Mouse (Mus musculus) intestine, embryonic 15.5 days (tissue): ENCODE measurements at regions not wholly inside any gene's neighbourhood (a gene's known extent, or its start where the extent isn't known, plus 50 kb on each side); places are given as distances from the start of the nearest gene placed in this dataset.
A peak's percentile ranks its signal among the peaks of the same experiment; 100 is the strongest.
"Not testable (repeated sequence)": the region's sequence is repeated elsewhere in the genome, so short reads cannot be mapped to it uniquely, and the experiment has no call there.

Experiments used
- ATAC-seq: fragments of 200-750 bp; cut with Nextera tagmentation; 2 replicates; pipeline ENCODE4 v1.8.0; 2017; ENCODE audit warnings: moderate TSS enrichment, moderate library complexity
- H3K27ac ChIP-seq: fragments of 300-500 bp; sonication (generic); 2 replicates; pipeline ENCODE4 v1.5.1; 2015; ENCODE audit warnings: mild to moderate bottlenecking, inconsistent platforms
- H3K27me3 ChIP-seq: fragments of 300-500 bp; sonication (generic); replicated peaks from 2 replicates; pipeline ENCODE4 v1.6.1; 2015; ENCODE audit warnings: inconsistent platforms
- H3K36me3 ChIP-seq: fragments of 300-500 bp; sonication (generic); 2 replicates; pipeline ENCODE4 v1.6.1; 2015; ENCODE audit warnings: inconsistent platforms
- H3K4me1 ChIP-seq: fragments of 300-500 bp; sonication (generic); replicated peaks from 2 replicates; pipeline ENCODE4 v1.6.1; 2015; ENCODE audit warnings: inconsistent platforms
- H3K4me2 ChIP-seq: fragments of 300-500 bp; sonication (generic); replicated peaks from 2 replicates; pipeline ENCODE4 v1.6.1; 2015; ENCODE audit warnings: mild to moderate bottlenecking, inconsistent platforms
- H3K4me3 ChIP-seq: fragments of 300-500 bp; sonication (generic); replicated peaks from 2 replicates; pipeline ENCODE4 v1.5.1; 2015; ENCODE audit warnings: inconsistent platforms
- H3K9ac ChIP-seq: fragments of 300-500 bp; sonication (generic); 2 replicates; pipeline ENCODE4 v1.6.1; 2015; ENCODE audit warnings: inconsistent platforms
- H3K9me3 ChIP-seq: fragments of 300-500 bp; sonication (generic); 2 replicates; pipeline ENCODE4 v1.6.1; 2016; ENCODE audit warnings: inconsistent platforms
- WGBS: fragments of 180-500 bp; shearing (Covaris S2); methylation state at CpG from one replicate; pipeline ENCODE4 v1.1.7; 2015; 5-methylcytosine and 5-hydroxymethylcytosine counted together

DNA sequence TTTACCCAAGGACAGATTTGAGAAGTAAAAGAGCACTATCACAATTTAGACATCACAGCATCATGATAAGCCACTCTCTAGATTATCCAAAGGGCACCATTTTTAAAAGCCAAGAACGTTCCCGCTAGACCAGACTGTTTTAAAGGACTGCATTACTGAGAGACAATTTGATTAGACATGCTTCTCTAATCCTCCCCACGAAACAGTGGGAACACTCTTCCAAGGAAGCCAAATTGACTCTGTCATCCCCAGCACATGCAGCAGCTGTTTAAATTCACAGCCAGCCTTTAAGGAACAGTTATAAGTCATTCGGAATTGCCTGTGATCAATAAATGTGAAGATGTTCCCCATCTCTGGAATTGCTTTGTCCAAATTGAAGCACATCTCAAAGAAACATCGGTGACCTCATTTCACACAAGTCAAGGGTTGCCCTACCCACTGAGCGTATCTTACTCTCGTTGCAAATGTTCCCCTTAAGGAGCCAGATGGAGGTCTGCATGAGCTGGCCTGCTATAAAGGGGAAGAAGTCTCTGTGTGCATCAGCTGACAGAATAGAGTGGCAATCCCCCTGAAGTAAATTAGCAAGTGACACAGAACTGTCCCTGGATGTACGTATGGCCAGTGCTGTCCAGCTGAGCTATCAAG, 393.2 kb downstream of the Pid1 start:
- no peak overlapping the region for H3K9ac ChIP-seq
- H3K4me3 ChIP-seq = no peak overlapping the region
- ATAC-seq = no peak
- no peaks in the 10 kb centered on the region for H3K9me3 ChIP-seq
- H3K27me3 ChIP-seq = no peaks in the 10 kb centered on the region
- no peaks in the 10 kb centered on the region for H3K36me3 ChIP-seq
- WGBS = 75% methylated on average over 8 of the region's 8 CpGs
- no peak overlapping the region for H3K27ac ChIP-seq
- no peak overlapping the region for H3K4me2 ChIP-seq
- H3K4me1 ChIP-seq = no peaks in the 10 kb centered on the region

- H3K4me2 ChIP-seq, H3K4me3 ChIP-seq, H3K27ac ChIP-seq, H3K9ac ChIP-seq, H3K9me3 ChIP-seq, H3K27me3 ChIP-seq, H3K4me1 ChIP-seq, ATAC-seq, H3K36me3 ChIP-seq: not testable (repeated sequence)
These were observed 399.3 kb downstream of the Pid1 start for GRCm38 (mm10) chr1:83964631-83965030.

DNA sequence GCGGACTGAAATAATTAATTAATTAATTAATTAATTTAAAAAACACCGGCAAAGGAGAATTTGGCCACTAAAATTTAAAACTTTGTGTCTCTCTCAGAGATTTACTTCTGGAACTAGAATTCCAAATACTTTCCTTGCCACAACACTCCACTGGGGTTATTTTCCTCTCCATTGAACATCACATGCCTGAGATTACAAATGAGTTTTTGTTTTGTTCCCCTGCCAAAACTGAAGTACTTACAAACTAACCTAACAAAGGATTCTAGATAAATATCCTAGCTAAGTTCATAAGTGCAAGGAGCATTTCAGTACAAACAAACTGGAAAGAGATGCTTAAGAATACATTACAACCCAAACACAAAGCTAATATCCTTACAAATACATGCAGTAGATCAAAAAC, 402.2 kb downstream of the Pid1 start:
- 97% methylated on average over 2 of the region's 2 CpGs for WGBS
- H3K4me2 ChIP-seq = no peak overlapping the region
- no peak overlapping the region for H3K9ac ChIP-seq
- ATAC-seq = no peak
- no peaks in the 10 kb centered on the region for H3K9me3 ChIP-seq
- no peaks in the 10 kb centered on the region for H3K4me1 ChIP-seq
- H3K27ac ChIP-seq = no peak overlapping the region
- no peaks in the 10 kb centered on the region for H3K27me3 ChIP-seq
- H3K4me3 ChIP-seq = no peak overlapping the region
- no peaks in the 10 kb centered on the region for H3K36me3 ChIP-seq

- no peak overlapping the region for H3K9ac ChIP-seq
- no peaks in the 10 kb centered on the region for H3K36me3 ChIP-seq
- no peaks in the 10 kb centered on the region for H3K4me1 ChIP-seq
- no peaks in the 10 kb centered on the region for H3K27me3 ChIP-seq
- no peak overlapping the region for H3K27ac ChIP-seq
- no peak overlapping the region for H3K4me2 ChIP-seq
- ATAC-seq = no peak
- no peaks in the 10 kb centered on the region for H3K9me3 ChIP-seq
- 80% methylated on average over 4 of the region's 4 CpGs for WGBS
- H3K4me3 ChIP-seq = no peak overlapping the region
These were observed 404.2 kb downstream of the Pid1 start for GRCm38 (mm10) chr1:83959756-83960155.

DNA sequence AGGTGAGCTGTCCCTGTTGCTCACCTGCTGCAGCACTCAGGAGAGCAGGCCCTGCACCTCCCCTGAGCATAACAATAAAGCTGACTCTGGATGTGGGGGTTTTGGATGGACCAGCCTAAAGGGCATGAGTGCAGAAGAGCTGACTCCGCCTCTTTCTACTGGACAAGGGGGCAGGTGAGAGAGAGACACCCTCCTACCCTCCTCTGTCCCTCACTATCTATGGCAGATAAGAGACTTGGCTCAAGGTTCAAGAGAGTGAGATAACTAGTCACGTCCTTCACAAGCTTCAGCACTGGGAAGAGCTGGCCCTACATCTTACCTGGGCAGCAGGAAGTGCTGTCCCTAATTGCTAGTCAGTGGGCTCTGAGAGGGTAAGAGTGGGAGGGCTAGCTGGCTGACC, 441.1 kb downstream of the Pid1 start:
- Histone ChIP-seq H3K4me2 (no peak overlapping the region), H3K27me3 (no peaks in the 10 kb centered on the region), H3K4me3 (no peak overlapping the region), H3K9me3 (no peaks in the 10 kb centered on the region), H3K4me1 (no peaks in the 10 kb centered on the region), H3K27ac (0 out of 2 replicates have a peak overlapping the region, but pooled peaks have one; percentile 44), H3K9ac (no peak overlapping the region), H3K36me3 (no peaks in the 10 kb centered on the region)
- ATAC-seq = peak; percentile 96
- WGBS = 71% methylated on average over 2 of the region's 2 CpGs

- Histone ChIP-seq H3K4me1 (no peaks in the 10 kb centered on the region), H3K9ac (no peak overlapping the region), H3K4me2 (no peak overlapping the region), H3K27me3 (no peaks in the 10 kb centered on the region), H3K36me3 (no peaks in the 10 kb centered on the region), H3K27ac (no peak overlapping the region), H3K4me3 (no peak overlapping the region), H3K9me3 (no peaks in the 10 kb centered on the region)
- 63% methylated on average over 4 of the region's 5 CpGs for WGBS
- ATAC-seq = no peak
These were observed 448.5 kb downstream of the Pid1 start for GRCm38 (mm10) chr1:83915454-83915853.

- Histone ChIP-seq H3K9ac (no peak overlapping the region), H3K4me1 (no peaks in the 10 kb centered on the region), H3K27ac (no peak overlapping the region), H3K4me2 (no peak overlapping the region), H3K9me3 (no peaks in the 10 kb centered on the region), H3K4me3 (no peak overlapping the region), H3K27me3 (no peaks in the 10 kb centered on the region), H3K36me3 (no peaks in the 10 kb centered on the region)
- 34% methylated on average over 3 of the region's 3 CpGs for WGBS
- peak; percentile 28; the same call in 1 of the 2 replicates for ATAC-seq
These were observed 456.6 kb downstream of the Pid1 start for GRCm38 (mm10) chr1:83907347-83907746.

- H3K27ac ChIP-seq = no peak overlapping the region
- ATAC-seq = peak; percentile 87
These were observed 457.1 kb downstream of the Pid1 start for GRCm38 (mm10) chr1:83906906-83907305.

GRCm38 (mm10) chr1:83900135-83900534, 463.8 kb downstream of the Pid1 start:
- 90% methylated on average over 4 of the region's 4 CpGs for WGBS
- Histone ChIP-seq H3K4me2 (no peak overlapping the region), H3K9ac (no peak overlapping the region), H3K9me3 (no peaks in the 10 kb centered on the region), H3K27ac (no peak overlapping the region), H3K4me3 (no peak overlapping the region), H3K36me3 (no peaks in the 10 kb centered on the region), H3K4me1 (no peaks in the 10 kb centered on the region), H3K27me3 (no peaks in the 10 kb centered on the region)
- no peak for ATAC-seq

More at GRCm38 (mm10) chr1:83906906-83907305, 457.1 kb downstream of the Pid1 start:
- Histone ChIP-seq H3K27me3 (no peaks in the 10 kb centered on the region), H3K9me3 (no peaks in the 10 kb centered on the region), H3K9ac (no peak overlapping the region), H3K4me3 (no peak overlapping the region), H3K36me3 (no peaks in the 10 kb centered on the region), H3K4me2 (no peak overlapping the region), H3K4me1 (no peaks in the 10 kb centered on the region)

DNA sequence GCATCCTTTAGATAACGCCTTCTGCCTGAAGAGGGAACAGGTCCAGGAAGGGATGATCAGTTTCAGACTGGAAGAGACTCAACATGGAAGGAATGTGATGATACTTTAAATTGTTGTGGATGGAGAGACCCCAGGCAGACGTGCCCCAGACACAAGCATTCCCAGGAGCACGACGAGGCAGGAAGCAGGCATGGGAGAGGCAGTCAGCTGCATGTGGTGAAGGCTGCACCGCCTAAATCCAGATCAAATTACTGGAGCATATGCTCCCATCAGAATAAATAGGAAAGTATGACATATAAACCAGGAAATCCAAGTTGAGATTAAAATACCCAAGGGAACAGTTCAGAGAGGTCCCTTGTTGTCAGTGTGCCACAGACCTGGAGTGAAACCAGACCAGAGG, 467.3 kb downstream of the Pid1 start:
- H3K27me3 ChIP-seq = no peaks in the 10 kb centered on the region
- H3K27ac ChIP-seq = no peak overlapping the region
- no peaks in the 10 kb centered on the region for H3K36me3 ChIP-seq
- H3K4me1 ChIP-seq = no peaks in the 10 kb centered on the region
- H3K9ac ChIP-seq = no peak overlapping the region
- no peak overlapping the region for H3K4me3 ChIP-seq
- no peak overlapping the region for H3K4me2 ChIP-seq
- no peak for ATAC-seq
- 28% methylated on average over 5 of the region's 5 CpGs for WGBS
- H3K9me3 ChIP-seq = no peaks in the 10 kb centered on the region

DNA sequence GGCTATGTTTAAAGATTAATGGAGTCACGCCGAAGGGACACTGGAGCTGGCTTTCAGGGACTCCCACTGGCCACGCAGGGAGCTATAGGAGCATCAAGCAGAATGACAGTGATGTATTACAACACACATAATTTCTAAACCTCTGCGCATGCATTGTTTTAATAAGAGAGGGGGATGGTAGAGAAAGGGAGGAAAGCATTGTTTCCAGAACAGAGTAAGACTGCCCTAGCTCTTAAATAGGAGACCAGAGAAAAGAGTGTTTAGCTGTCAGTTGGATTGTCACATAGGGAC, 471.1 kb upstream of the Sphkap start:
- H3K4me1 ChIP-seq = no peaks in the 10 kb centered on the region
- no peaks in the 10 kb centered on the region for H3K36me3 ChIP-seq
- no peak overlapping the region for H3K4me2 ChIP-seq
- 76% methylated on average over 4 of the region's 4 CpGs for WGBS
- no peak for ATAC-seq
- H3K9me3 ChIP-seq = no peaks in the 10 kb centered on the region
- H3K27ac ChIP-seq = no peak overlapping the region
- H3K9ac ChIP-seq = no peak overlapping the region
- H3K4me3 ChIP-seq = no peak overlapping the region
- H3K27me3 ChIP-seq = no peaks in the 10 kb centered on the region

- Histone ChIP-seq H3K9ac (no peak overlapping the region), H3K27ac (no peak overlapping the region), H3K4me2 (no peak overlapping the region), H3K4me3 (no peak overlapping the region), H3K9me3 (no peaks in the 10 kb centered on the region), H3K36me3 (no peaks in the 10 kb centered on the region), H3K27me3 (no peaks in the 10 kb centered on the region), H3K4me1 (no peaks in the 10 kb centered on the region)
- ATAC-seq = no peak
- WGBS = 73% methylated on average over 8 of the region's 8 CpGs
These were observed 470.5 kb upstream of the Sphkap start for GRCm38 (mm10) chr1:83878330-83879108.

DNA sequence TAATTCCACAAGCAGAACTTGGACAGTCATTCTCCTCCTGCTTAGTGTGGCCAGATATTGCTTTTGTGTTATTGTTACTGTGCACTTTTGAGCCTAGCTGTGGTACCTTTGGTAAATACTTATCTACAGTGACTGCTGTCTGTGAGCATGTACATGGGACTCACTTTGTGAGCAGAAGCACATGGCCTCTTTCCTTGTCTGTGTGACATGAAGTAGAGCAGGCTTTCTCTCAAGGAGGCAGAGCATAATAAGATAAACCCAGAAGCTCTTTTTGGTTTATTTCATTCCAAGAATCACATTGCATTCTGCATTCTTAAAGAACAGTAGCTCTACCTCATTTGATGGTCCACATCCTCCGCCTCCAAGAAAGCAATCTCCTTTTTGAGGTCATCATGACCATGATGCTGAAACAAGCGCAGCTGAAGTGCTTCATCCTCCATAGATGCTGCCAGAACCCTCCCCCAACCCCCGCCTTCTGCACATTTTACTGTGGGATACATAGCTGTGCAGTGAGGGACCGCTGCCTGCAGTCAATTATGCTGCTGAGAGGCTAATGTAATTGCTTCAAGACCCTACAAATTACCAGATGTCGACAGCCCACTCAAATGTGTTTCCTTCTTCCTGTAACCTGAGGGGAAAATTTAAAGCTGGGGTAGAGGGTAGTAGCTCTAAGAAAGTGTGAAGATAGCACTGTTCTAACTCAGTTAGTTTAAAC, 463.0 kb upstream of the Sphkap start:
- H3K27ac ChIP-seq = no peak overlapping the region
- H3K4me2 ChIP-seq = no peak overlapping the region
- no peaks in the 10 kb centered on the region for H3K27me3 ChIP-seq
- no peak overlapping the region for H3K9ac ChIP-seq
- H3K36me3 ChIP-seq = no peaks in the 10 kb centered on the region
- H3K4me3 ChIP-seq = no peak overlapping the region
- no peaks in the 10 kb centered on the region for H3K9me3 ChIP-seq
- 32% methylated on average over 5 of the region's 5 CpGs for WGBS
- peak; percentile 84 for ATAC-seq
- H3K4me1 ChIP-seq = no peaks in the 10 kb centered on the region
